Mouse (Mus musculus) left cerebral cortex, adult 18-20 months (tissue): ENCODE results near the gene Trim72. TPM values are rescaled to one million over a fixed set of nuclear protein-coding genes. Genes with fewer than 3 reads are reported as not detected.

Experiments
- DNase-seq, 2 experiments: peaks; one replicate each; pipeline ENCODE4 v3.0.0; 2021 to 2022; ENCODE audit warnings: low spot score in 2 of 2, mixed read lengths in 1 of 2
- total RNA-seq, 2 experiments: library from RNA; stranded (reverse); gene quantifications; 2 replicates each; pipeline ENCODE4 v1.2.3; 2021

Trim72 gene
- total RNA-seq, 2 experiments from 2014 or later, result 0.66 to 0.72 TPM

GRCm38 (mm10) chr7:128050739-128051138 lies 47.0 kb downstream of the Trim72 start:
- no peak for DNase-seq

- DNase-seq, result no peak
Observed at GRCm38 (mm10) chr7:128053061-128053460, 49.3 kb downstream of the Trim72 start.

- DNase-seq, result no peak
Observed at GRCm38 (mm10) chr7:128056917-128057444, 53.2 kb downstream of the Trim72 start.

- no peak for DNase-seq
Observed at GRCm38 (mm10) chr7:128057860-128058259, 54.1 kb downstream of the Trim72 start.

GRCm38 (mm10) chr7:128058576-128058975 lies 54.8 kb downstream of the Trim72 start:
- no peak for DNase-seq

GRCm38 (mm10) chr7:128059091-128059490 lies 55.3 kb downstream of the Trim72 start:
- no peak for DNase-seq

Other genes with a start within 250 kb of the Trim72 start
- gene Orai3, start 234.1 kb upstream of the Trim72 start, total RNA-seq, result 10 to 100 TPM; 16.8 to 20.5 TPM
- 10 to 100 TPM; 41.1 to 44.7 TPM for gene Setd1a, start 227.3 kb upstream of the Trim72 start, total RNA-seq
- 1 to 10 TPM; 5.5 to 5.6 TPM for gene Gm49388, start 218.3 kb upstream of the Trim72 start, total RNA-seq
- 1 to 10 TPM; 4.7 to 5.3 TPM for gene Hsd3b7, start 203.3 kb upstream of the Trim72 start, total RNA-seq
- 10 to 100 TPM; 85.0 to 86.3 TPM for gene Stx4a, start 179.7 kb upstream of the Trim72 start, total RNA-seq
- gene Stx1b, start 179.4 kb upstream of the Trim72 start, total RNA-seq, result 100 to 1,000 TPM; 420 to 434 TPM
- gene Zfp646, start 127.7 kb upstream of the Trim72 start, total RNA-seq, result 10 to 100 TPM; 31.0 TPM
- 10 to 100 TPM; 19.5 to 20.5 TPM for gene Zfp668, start 127.1 kb upstream of the Trim72 start, total RNA-seq
- gene Prss53, start 113.0 kb upstream of the Trim72 start, total RNA-seq, result 1 to 10 TPM; 2.2 to 2.7 TPM
- not detected for gene Gm21974, start 108.5 kb upstream of the Trim72 start, total RNA-seq
- 10 to 100 TPM; 21.3 to 24.0 TPM for gene Vkorc1, start 108.3 kb upstream of the Trim72 start, total RNA-seq
- 10 to 100 TPM; 34.3 to 39.3 TPM for gene Bckdk, start 99.9 kb upstream of the Trim72 start, total RNA-seq
- 10 to 100 TPM; 29.7 to 33.3 TPM for gene Kat8, start 91.4 kb upstream of the Trim72 start, total RNA-seq
- under 1 TPM; 0.40 to 0.42 TPM for gene Prss8, start 73.8 kb upstream of the Trim72 start, total RNA-seq
- gene Prss36, start 57.2 kb upstream of the Trim72 start, total RNA-seq, result 1 to 10 TPM; 7.9 to 8.2 TPM
- 100 to 1,000 TPM; 268 to 293 TPM for gene Fus, start 36.5 kb upstream of the Trim72 start, total RNA-seq
- 1 to 10 TPM; 2.9 to 4.5 TPM for gene Pycard, start 10.1 kb upstream of the Trim72 start, total RNA-seq
- 10 to 100 TPM in 1 of 2 experiments, 1 to 10 TPM in 1; 9.1 to 10.2 TPM for gene Itgam, start 58.7 kb downstream of the Trim72 start, total RNA-seq
- not detected for gene Gm49368, start 58.7 kb downstream of the Trim72 start, total RNA-seq
- gene Itgax, start 125.6 kb downstream of the Trim72 start, total RNA-seq, result under 1 TPM; 0.23 to 0.40 TPM
- not detected for gene Itgad, start 150.4 kb downstream of the Trim72 start, total RNA-seq
- 10 to 100 TPM in 1 of 2 experiments, 1 to 10 TPM in 1; 7.5 to 10.4 TPM for gene Cox6a2, start 202.4 kb downstream of the Trim72 start, total RNA-seq
- gene Armc5, start 233.4 kb downstream of the Trim72 start, total RNA-seq, result 10 to 100 TPM; 12.2 to 14.7 TPM
- 1 to 10 TPM; 2.9 to 3.6 TPM for gene 9130023H24Rik, start 234.1 kb downstream of the Trim72 start, total RNA-seq
- 10 to 100 TPM; 21.6 to 22.8 TPM for gene Tgfb1i1, start 242.9 kb downstream of the Trim72 start, total RNA-seq